Mouse (Mus musculus): ENCODE measurements around the gene Rprd1b. TPM values are rescaled to one million over a fixed set of nuclear protein-coding genes. Genes with fewer than 3 reads are reported as not detected.

The Rprd1b gene
- total RNA-seq, 1 experiment from 2014 or later, result 18.9 TPM

DNA sequence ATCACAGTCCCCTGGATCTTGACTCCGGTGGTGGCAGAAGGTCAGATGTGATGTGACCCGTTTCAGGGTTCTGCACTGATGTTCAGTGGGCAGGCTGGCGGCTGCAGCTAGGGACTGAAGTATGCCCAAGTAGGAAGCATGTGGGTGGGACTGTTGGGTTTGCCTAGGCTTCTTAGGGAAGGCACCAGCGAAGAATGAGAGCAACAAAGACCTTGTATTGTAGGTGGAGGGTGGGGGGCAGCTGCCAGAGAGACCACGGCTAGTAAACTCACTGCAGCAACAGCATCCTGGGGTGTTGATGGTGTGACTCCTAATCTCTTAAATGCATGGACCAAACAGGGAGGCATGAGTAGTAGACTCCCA lies 43.3 kb downstream of the Rprd1b start:
- ATAC-seq (ENCODE audit: extremely low read depth, insufficient number of reproducible peaks, low FRiP score, poor library complexity, severe bottlenecking), result no peak

DNA sequence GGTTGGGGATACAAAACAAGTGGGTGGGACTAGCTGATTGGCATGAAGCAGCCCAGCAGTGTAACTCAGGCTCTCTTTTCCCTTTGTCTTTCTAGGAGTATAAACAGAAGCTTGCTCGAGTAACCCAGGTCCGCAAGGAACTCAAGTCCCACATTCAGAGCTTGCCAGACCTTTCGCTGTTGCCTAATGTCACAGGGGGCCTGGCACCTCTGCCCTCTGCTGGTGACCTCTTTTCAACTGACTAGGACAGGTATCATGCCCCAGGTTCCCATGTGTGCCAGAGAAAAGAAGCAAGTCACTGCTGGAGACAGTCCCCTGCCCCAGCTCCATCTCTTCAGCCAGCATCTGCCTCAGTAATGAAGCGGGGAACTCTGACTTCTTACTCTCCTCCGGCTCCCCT lies 46.5 kb downstream of the Rprd1b start:
- ATAC-seq (ENCODE audit: extremely low read depth, insufficient number of reproducible peaks, low FRiP score, poor library complexity, severe bottlenecking), result no peak

- ATAC-seq (ENCODE audit: extremely low read depth, insufficient number of reproducible peaks, low FRiP score, poor library complexity, severe bottlenecking), result no peak
These were observed 48.4 kb downstream of the Rprd1b start for GRCm38 (mm10) chr2:158076690-158077089.

- no peak for ATAC-seq (ENCODE audit: extremely low read depth, insufficient number of reproducible peaks, low FRiP score, poor library complexity, severe bottlenecking)
These were observed 49.7 kb downstream of the Rprd1b start for GRCm38 (mm10) chr2:158077981-158078380.

DNA sequence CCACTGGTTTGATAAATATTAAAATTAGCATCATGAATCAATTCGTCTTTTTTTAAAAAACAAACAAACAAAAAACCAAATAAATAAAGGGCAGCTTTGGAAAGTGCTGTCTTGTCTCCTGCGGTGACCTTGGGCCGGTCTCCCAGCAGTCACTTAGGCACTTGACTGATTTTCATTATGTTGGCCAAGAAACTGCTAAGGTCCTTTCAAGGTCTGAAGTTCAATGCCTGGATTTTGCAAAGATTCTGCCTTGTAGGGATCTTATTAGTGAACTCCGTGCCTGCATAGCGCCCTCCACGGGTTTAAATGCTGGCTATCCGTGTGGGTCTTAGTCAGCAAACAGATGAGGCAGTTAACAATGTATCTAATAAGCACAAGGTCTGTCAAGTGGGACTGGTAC lies 50.7 kb downstream of the Rprd1b start:
- no peak for ATAC-seq (ENCODE audit: extremely low read depth, insufficient number of reproducible peaks, low FRiP score, poor library complexity, severe bottlenecking)

- peak; percentile 47; the same call in 1 of the 2 replicates for ATAC-seq (ENCODE audit: extremely low read depth, insufficient number of reproducible peaks, low FRiP score, poor library complexity, severe bottlenecking)
These were observed 51.6 kb downstream of the Rprd1b start for GRCm38 (mm10) chr2:158079843-158080395.

- ATAC-seq (ENCODE audit: extremely low read depth, insufficient number of reproducible peaks, low FRiP score, poor library complexity, severe bottlenecking), result no peak
These were observed 52.4 kb downstream of the Rprd1b start for GRCm38 (mm10) chr2:158080622-158081241.

- ATAC-seq (ENCODE audit: extremely low read depth, insufficient number of reproducible peaks, low FRiP score, poor library complexity, severe bottlenecking), result no peak
These were observed 56.2 kb downstream of the Rprd1b start for GRCm38 (mm10) chr2:158084486-158084885.

GRCm38 (mm10) chr2:158090096-158090495 lies 61.8 kb downstream of the Rprd1b start:
- no peak for ATAC-seq (ENCODE audit: extremely low read depth, insufficient number of reproducible peaks, low FRiP score, poor library complexity, severe bottlenecking)

- 0 out of 2 replicates have a peak, but pooled peaks have one; percentile 26 for ATAC-seq (ENCODE audit: extremely low read depth, insufficient number of reproducible peaks, low FRiP score, poor library complexity, severe bottlenecking)
These were observed 65.0 kb downstream of the Rprd1b start for GRCm38 (mm10) chr2:158093345-158093744.

DNA sequence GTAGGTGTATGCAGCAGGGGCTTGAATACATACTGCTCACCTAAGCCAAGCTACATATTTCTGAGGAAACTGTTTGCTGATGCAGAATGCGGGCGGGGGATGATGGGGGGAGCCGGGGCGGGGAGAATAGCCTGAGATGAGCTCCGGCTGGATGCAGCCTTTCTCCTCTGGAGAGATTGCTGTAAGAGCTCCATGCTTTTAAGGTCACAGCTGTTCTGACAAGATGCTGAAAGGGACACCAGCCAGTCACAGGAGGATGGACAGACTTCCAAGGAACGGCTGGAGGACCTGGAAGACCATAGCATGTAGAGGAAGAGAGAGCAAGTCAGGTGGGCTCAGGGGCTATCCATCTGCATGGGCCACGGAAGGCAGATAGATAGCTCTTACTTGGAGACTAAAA lies 66.0 kb downstream of the Rprd1b start:
- ATAC-seq (ENCODE audit: extremely low read depth, insufficient number of reproducible peaks, low FRiP score, poor library complexity, severe bottlenecking), result no peak

- ATAC-seq (ENCODE audit: extremely low read depth, insufficient number of reproducible peaks, low FRiP score, poor library complexity, severe bottlenecking), result no peak
These were observed 66.5 kb downstream of the Rprd1b start for GRCm38 (mm10) chr2:158094846-158095245.

DNA sequence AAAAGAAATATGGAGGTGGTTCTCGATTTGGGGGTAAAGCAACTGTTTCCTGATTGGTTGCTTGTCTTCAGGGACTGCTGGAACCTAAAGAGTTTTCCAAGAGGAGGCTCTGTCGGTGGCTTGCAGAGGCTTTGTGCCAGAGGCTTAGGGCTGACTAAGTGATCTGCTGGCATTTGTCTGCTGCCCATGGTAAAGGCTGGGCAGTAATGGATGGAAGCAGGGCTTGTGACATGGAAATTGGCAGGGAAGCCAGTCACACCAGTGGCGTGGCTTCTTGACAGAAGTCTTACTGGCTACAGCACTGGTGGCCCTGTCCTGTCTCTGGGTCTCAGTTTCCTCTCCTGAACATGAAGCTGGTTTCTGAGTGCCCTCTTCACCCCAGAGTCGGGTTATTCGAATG lies 68.8 kb downstream of the Rprd1b start:
- no peak for ATAC-seq (ENCODE audit: extremely low read depth, insufficient number of reproducible peaks, low FRiP score, poor library complexity, severe bottlenecking)

DNA sequence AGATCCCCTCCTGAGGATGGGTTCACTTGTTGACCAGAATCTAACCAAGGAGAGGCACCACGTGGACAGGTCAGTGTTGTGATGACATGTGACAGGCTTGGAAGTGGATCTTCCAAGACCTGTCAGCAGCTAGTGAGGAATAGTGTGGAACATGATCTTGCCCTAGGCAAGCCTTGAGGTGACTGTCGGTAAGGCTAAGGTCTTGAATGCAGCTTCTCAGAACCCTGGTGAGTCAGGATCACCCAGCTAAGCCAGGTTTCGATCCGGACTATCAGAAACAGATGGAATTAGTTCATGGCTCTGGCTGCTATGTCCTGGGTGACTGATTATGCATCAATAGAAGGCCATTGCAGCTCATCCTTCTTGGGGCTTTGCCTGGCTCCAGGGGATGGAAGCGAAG lies 70.4 kb downstream of the Rprd1b start:
- ATAC-seq (ENCODE audit: extremely low read depth, insufficient number of reproducible peaks, low FRiP score, poor library complexity, severe bottlenecking), result no peak

DNA sequence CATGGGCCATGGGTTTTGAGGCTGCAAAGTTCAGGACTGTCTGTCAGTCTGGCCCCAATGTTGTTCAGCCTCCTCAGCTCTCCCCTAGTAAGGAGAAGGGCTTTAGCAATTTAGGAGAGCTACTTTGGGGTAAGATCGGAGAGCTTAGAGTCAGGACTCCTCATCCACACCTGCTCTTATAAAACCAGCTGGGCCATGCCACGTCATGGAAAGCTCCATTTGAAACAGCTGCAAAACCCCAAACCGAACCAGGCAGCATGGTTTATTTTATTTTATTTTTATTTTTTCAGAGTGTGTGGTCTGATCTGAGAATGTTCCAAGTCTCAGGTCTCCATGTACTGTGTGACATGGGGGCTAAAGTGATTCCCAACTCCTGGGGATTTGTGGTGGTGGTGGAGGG lies 71.2 kb downstream of the Rprd1b start:
- ATAC-seq (ENCODE audit: extremely low read depth, insufficient number of reproducible peaks, low FRiP score, poor library complexity, severe bottlenecking), result no peak

DNA sequence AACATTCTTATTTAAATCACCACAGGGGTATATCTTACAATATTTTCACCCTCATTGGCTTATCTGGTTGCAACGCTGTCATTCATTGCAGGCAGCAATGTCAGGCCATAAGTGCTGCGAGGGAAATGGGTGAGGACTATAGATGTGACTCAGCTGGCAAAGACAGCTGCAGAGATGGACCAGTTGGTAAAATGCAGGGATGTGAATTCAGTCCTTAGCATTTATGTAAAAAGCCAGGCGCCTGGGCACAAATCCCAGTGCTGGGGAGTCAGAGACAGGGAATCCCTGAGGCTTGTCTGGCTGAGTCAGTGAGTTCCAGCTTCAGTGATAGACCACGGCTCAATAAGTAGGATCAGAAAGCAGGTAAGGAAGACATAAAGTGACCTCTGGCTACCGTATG lies 73.5 kb downstream of the Rprd1b start:
- ATAC-seq (ENCODE audit: extremely low read depth, insufficient number of reproducible peaks, low FRiP score, poor library complexity, severe bottlenecking), result no peak

GRCm38 (mm10) chr2:158104966-158105365 lies 76.7 kb downstream of the Rprd1b start:
- ATAC-seq (ENCODE audit: extremely low read depth, insufficient number of reproducible peaks, low FRiP score, poor library complexity, severe bottlenecking), result no peak

GRCm38 (mm10) chr2:158105605-158106004 lies 77.3 kb downstream of the Rprd1b start:
- ATAC-seq (ENCODE audit: extremely low read depth, insufficient number of reproducible peaks, low FRiP score, poor library complexity, severe bottlenecking), result no peak

DNA sequence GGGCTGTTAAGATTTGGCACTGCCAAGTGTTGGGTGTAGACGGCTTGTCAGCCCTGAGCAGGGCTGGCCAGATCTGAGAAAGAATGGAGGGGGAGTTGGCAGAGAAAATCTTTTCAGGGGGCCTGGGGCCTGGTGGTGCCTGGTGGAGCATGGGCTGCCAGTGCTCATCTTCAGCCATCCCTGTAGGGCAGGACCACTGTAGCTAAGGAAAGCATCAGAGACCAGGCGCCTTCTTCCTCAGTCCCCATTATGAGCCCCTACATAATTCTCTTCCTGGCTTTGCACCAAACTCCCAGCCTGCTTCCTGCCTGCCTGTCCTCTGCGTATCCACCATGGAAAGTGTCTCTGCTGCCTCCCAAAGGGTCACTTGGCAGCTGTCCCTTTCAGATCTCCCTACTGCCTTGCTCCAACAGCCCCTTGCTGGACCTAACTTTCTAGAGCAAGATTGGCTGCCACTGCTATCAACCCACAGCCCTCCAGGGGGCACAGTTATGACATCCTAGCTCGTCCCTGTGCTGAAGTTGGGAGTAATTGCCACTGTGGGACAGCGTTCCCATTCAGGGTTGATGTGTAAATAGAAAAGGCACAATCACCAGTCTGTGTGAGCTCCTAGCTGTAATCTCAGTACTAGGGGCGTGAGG lies 78.8 kb downstream of the Rprd1b start:
- ATAC-seq (ENCODE audit: extremely low read depth, insufficient number of reproducible peaks, low FRiP score, poor library complexity, severe bottlenecking), result no peak

GRCm38 (mm10) chr2:158109516-158109915 lies 81.2 kb downstream of the Rprd1b start:
- no peak for ATAC-seq (ENCODE audit: extremely low read depth, insufficient number of reproducible peaks, low FRiP score, poor library complexity, severe bottlenecking)

Measured in neutrophil, adult 5-6 weeks (primary cell).